Mouse (Mus musculus): ENCODE measurements around the gene Adam22. TPM values are rescaled to one million over a fixed set of nuclear protein-coding genes. Genes with fewer than 3 reads are reported as not detected.
A peak's percentile ranks its signal among the peaks of the same experiment; 100 is the strongest.

Gene Adam22
- polyA plus RNA-seq, 1 experiment from 2014 or later, result 7.7 TPM

DNA sequence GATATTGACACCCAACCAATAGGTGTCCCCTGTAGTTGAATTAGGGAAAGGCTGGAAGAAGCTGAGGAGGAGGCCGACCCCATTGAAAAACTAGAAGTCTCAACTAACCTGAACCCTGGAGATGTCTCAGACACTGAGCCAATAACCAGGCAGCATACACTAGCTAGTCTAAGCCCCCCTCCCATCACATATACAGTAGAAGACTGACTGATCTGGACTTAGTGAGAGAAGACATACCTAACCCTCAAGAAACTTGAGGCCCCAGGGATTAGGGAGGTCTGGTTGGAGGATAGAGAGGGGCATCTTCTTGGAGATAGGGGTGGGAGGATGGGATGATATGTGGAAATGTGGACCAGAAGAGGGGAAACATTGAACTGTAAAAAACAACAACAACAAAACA, 110.6 kb downstream of the Adam22 start:
- no peaks in the 10 kb centered on the region for H3K9me3 ChIP-seq (replicated peaks; ENCODE audit: low read length)
- no peak overlapping the region for H3K4me3 ChIP-seq (replicated peaks; ENCODE audit: low read depth, low read length)
- no peaks in the 10 kb centered on the region for H3K27me3 ChIP-seq (ENCODE audit: insufficient read depth, low read length)
- ATAC-seq (replicated peaks; ENCODE audit: low FRiP score, low read depth) (no peak), DNase-seq (ENCODE audit: low spot score) (no peak)
- TF ChIP-seq CTCF (IDR thresholded peaks at IDR 0.05; ENCODE audit: low read depth), result no peak
- H3K27ac ChIP-seq, result no peak overlapping the region
- no peak overlapping the region for H3K4me2 ChIP-seq (ENCODE audit: low read length)
- H3K9ac ChIP-seq (ENCODE audit: low read depth, low read length), result no peak overlapping the region
- 100% methylated on average over 1 of the region's 1 CpGs for WGBS
- no peaks in the 10 kb centered on the region for H3K4me1 ChIP-seq (replicated peaks; ENCODE audit: insufficient read depth, low read length)
- no peaks in the 10 kb centered on the region for H3K36me3 ChIP-seq (ENCODE audit: insufficient read depth, low read length)

DNA sequence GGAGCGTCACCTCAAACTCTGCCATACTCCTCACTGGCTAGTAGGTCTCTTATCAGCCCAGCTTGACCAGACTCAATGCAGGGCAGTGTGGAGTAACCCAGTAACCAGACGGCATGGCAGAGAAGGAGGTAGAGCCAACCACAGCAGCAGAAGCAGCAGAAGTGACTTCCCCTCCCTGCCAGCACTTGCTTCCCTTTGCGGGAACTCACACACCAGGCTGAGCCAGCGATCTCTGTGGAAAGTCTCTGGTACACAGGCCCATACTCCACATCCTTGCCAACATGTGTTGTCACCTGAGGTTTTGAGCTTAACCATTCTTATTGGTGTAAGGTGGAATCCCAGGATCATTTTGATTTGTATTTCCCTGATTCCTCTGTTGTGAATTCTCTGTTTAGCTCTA, 111.5 kb downstream of the Adam22 start:
- no peaks in the 10 kb centered on the region for H3K27me3 ChIP-seq (ENCODE audit: insufficient read depth, low read length)
- no peaks in the 10 kb centered on the region for H3K36me3 ChIP-seq (ENCODE audit: insufficient read depth, low read length)
- no peak overlapping the region for H3K27ac ChIP-seq
- no peak overlapping the region for H3K9ac ChIP-seq (ENCODE audit: low read depth, low read length)
- no peak overlapping the region for H3K4me2 ChIP-seq (ENCODE audit: low read length)
- WGBS, result 89% methylated on average over 4 of the region's 4 CpGs
- DNase-seq (ENCODE audit: low spot score) (no peak), ATAC-seq (replicated peaks; ENCODE audit: low FRiP score, low read depth) (no peak)
- H3K4me3 ChIP-seq (replicated peaks; ENCODE audit: low read depth, low read length), result no peak overlapping the region
- H3K9me3 ChIP-seq (replicated peaks; ENCODE audit: low read length), result no peaks in the 10 kb centered on the region
- TF ChIP-seq CTCF (IDR thresholded peaks at IDR 0.05; ENCODE audit: low read depth), result no peak
- H3K4me1 ChIP-seq (replicated peaks; ENCODE audit: insufficient read depth, low read length), result no peaks in the 10 kb centered on the region

DNA sequence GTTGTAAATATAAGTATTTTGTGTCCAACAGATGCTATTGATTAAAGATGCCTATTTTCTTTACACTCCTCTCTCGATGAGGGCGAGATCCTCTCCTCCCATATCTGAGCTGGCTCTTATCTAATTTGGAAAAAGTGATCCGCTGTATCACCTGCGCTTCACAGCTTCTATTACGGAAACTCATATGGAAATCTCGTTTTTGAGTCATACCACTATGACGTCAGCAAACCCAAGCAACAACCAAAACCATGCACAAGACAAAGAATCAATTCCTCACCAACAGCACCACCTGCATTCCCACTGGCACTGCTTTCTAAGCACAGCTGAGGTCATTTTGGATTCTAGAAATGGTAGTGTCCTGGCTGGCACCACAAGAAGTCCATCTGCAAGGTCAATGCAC, 123.3 kb downstream of the Adam22 start:
- ATAC-seq (replicated peaks; ENCODE audit: low FRiP score, low read depth) (no peak), DNase-seq (ENCODE audit: low spot score) (no peak)
- no peaks in the 10 kb centered on the region for H3K36me3 ChIP-seq (ENCODE audit: insufficient read depth, low read length)
- no peak overlapping the region for H3K4me3 ChIP-seq (replicated peaks; ENCODE audit: low read depth, low read length)
- no peak overlapping the region for H3K4me2 ChIP-seq (ENCODE audit: low read length)
- no peak overlapping the region for H3K27ac ChIP-seq
- no peaks in the 10 kb centered on the region for H3K9me3 ChIP-seq (replicated peaks; ENCODE audit: low read length)
- 91% methylated on average over 7 of the region's 7 CpGs for WGBS
- no peak overlapping the region for H3K9ac ChIP-seq (ENCODE audit: low read depth, low read length)
- H3K4me1 ChIP-seq (replicated peaks; ENCODE audit: insufficient read depth, low read length), result no peaks in the 10 kb centered on the region
- no peak for TF ChIP-seq CTCF (IDR thresholded peaks at IDR 0.05; ENCODE audit: low read depth)
- no peaks in the 10 kb centered on the region for H3K27me3 ChIP-seq (ENCODE audit: insufficient read depth, low read length)

- Histone ChIP-seq H3K4me1 (replicated peaks; ENCODE audit: insufficient read depth, low read length) (no peaks in the 10 kb centered on the region), H3K9ac (ENCODE audit: low read depth, low read length) (no peak overlapping the region), H3K27me3 (ENCODE audit: insufficient read depth, low read length) (no peaks in the 10 kb centered on the region), H3K27ac (no peak overlapping the region), H3K4me3 (replicated peaks; ENCODE audit: low read depth, low read length) (no peak overlapping the region), H3K4me2 (ENCODE audit: low read length) (no peak overlapping the region), H3K9me3 (replicated peaks; ENCODE audit: low read length) (no peaks in the 10 kb centered on the region), H3K36me3 (ENCODE audit: insufficient read depth, low read length) (no peaks in the 10 kb centered on the region)
- DNase-seq (ENCODE audit: low spot score) (no peak), ATAC-seq (replicated peaks; ENCODE audit: low FRiP score, low read depth) (0 out of 2 replicates have a peak, but pooled peaks have one; percentile 36)
- TF ChIP-seq CTCF (IDR thresholded peaks at IDR 0.05; ENCODE audit: low read depth), result no peak
- WGBS, result 61% methylated on average over 4 of the region's 4 CpGs
These were observed 124.8 kb downstream of the Adam22 start for GRCm38 (mm10) chr5:8243064-8243615.

- Histone ChIP-seq H3K4me3 (replicated peaks; ENCODE audit: low read depth, low read length) (no peak overlapping the region), H3K27me3 (ENCODE audit: insufficient read depth, low read length) (no peaks in the 10 kb centered on the region), H3K9me3 (replicated peaks; ENCODE audit: low read length) (no peaks in the 10 kb centered on the region), H3K9ac (ENCODE audit: low read depth, low read length) (no peak overlapping the region), H3K4me2 (ENCODE audit: low read length) (no peak overlapping the region), H3K27ac (no peak overlapping the region), H3K4me1 (replicated peaks; ENCODE audit: insufficient read depth, low read length) (no peaks in the 10 kb centered on the region), H3K36me3 (ENCODE audit: insufficient read depth, low read length) (no peaks in the 10 kb centered on the region)
- DNase-seq (ENCODE audit: low spot score), result no peak
- 90% methylated on average over 1 of the region's 1 CpGs for WGBS
- no peak for TF ChIP-seq CTCF (IDR thresholded peaks at IDR 0.05; ENCODE audit: low read depth)
- no peak for ATAC-seq (replicated peaks; ENCODE audit: low FRiP score, low read depth)
These were observed 125.3 kb downstream of the Adam22 start for GRCm38 (mm10) chr5:8242660-8243059.

- Histone ChIP-seq H3K36me3 (ENCODE audit: insufficient read depth, low read length) (no peaks in the 10 kb centered on the region), H3K9me3 (replicated peaks; ENCODE audit: low read length) (no peaks in the 10 kb centered on the region), H3K4me2 (ENCODE audit: low read length) (no peak overlapping the region), H3K4me3 (replicated peaks; ENCODE audit: low read depth, low read length) (no peak overlapping the region), H3K4me1 (replicated peaks; ENCODE audit: insufficient read depth, low read length) (no peaks in the 10 kb centered on the region), H3K9ac (ENCODE audit: low read depth, low read length) (no peak overlapping the region), H3K27ac (no peak overlapping the region), H3K27me3 (ENCODE audit: insufficient read depth, low read length) (no peaks in the 10 kb centered on the region)
- DNase-seq (ENCODE audit: low spot score) (no peak), ATAC-seq (replicated peaks; ENCODE audit: low FRiP score, low read depth) (no peak)
- 78% methylated on average over 1 of the region's 1 CpGs for WGBS
- no peak for TF ChIP-seq CTCF (IDR thresholded peaks at IDR 0.05; ENCODE audit: low read depth)
These were observed 140.9 kb downstream of the Adam22 start for GRCm38 (mm10) chr5:8227073-8227472.

DNA sequence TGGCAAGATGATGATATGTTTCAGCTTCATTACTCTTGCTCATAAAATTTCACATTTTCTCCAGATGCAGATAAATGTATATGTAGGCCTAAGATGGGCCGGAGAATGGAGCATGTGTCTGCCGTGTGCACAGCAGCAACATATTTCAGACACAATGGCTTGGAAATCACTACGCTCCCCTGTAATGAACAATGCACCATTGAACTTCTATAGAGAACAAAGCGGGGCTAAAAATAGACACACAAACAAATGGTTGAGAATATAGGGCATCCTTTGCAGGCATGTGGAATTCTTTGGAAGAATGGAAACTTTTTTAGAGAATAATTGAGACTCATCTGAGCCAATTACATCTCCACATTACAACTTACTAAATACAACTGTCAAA, 143.6 kb downstream of the Adam22 start:
- no peaks in the 10 kb centered on the region for H3K27me3 ChIP-seq (ENCODE audit: insufficient read depth, low read length)
- no peak overlapping the region for H3K4me2 ChIP-seq (ENCODE audit: low read length)
- no peak overlapping the region for H3K27ac ChIP-seq
- no peak for ATAC-seq (replicated peaks; ENCODE audit: low FRiP score, low read depth)
- no peak for TF ChIP-seq CTCF (IDR thresholded peaks at IDR 0.05; ENCODE audit: low read depth)
- WGBS, result 69% methylated on average over 4 of the region's 4 CpGs
- no peaks in the 10 kb centered on the region for H3K36me3 ChIP-seq (ENCODE audit: insufficient read depth, low read length)
- no peaks in the 10 kb centered on the region for H3K9me3 ChIP-seq (replicated peaks; ENCODE audit: low read length)
- DNase-seq (ENCODE audit: low spot score), result no peak
- H3K9ac ChIP-seq (ENCODE audit: low read depth, low read length), result no peak overlapping the region
- H3K4me3 ChIP-seq (replicated peaks; ENCODE audit: low read depth, low read length), result no peak overlapping the region
- no peaks in the 10 kb centered on the region for H3K4me1 ChIP-seq (replicated peaks; ENCODE audit: insufficient read depth, low read length)
